Mouse (Mus musculus) gastrocnemius, adult 2 months (tissue): ENCODE data around the gene Gm5039. TPM values are rescaled to one million over a fixed set of nuclear protein-coding genes. Genes with fewer than 3 reads are reported as not detected.
A peak's percentile ranks its signal among the peaks of the same experiment; 100 is the strongest.
"Not testable (repeated sequence)": the region's sequence is repeated elsewhere in the genome, so short reads cannot be mapped to it uniquely, and the experiment has no call there.

Source experiments
- DNase-seq: peaks from one replicate; pipeline ENCODE4 v3.0.0; 2022
- H3K27ac ChIP-seq: fragments of 200-600 bp; 2 replicates; pipeline ENCODE4 v1.8.1; 2022; ENCODE audit warnings: mild to moderate bottlenecking
- H3K4me3 ChIP-seq: fragments of 200-600 bp; 2 replicates; pipeline ENCODE4 v1.8.1; 2022; ENCODE audit warnings: mild to moderate bottlenecking, moderate library complexity
- CTCF ChIP-seq: fragments of 200-600 bp; IDR thresholded peaks from 2 replicates; pipeline ENCODE4 v1.8.1; 2022; ENCODE audit warnings: antibody characterized with exemption, mild to moderate bottlenecking, moderate library complexity
- intact Hi-C: fragments of 180-260 bp; cut with DNase I; formaldehyde crosslinking; loops from one replicate; pipeline ENCODE4 v1.15.1; 2025
- long read RNA-seq, 2 experiments: library from polyadenylated mRNA; stranded (forward); transcript quantifications; one replicate each; pipeline ENCODE4 v2.0.0; 2021
- total RNA-seq, 2 experiments: library from RNA; stranded (reverse); gene quantifications; 2 replicates each; pipeline ENCODE4 v1.2.3; 2021

Gm5039 gene
- total RNA-seq = not detected
- long read RNA-seq, experiment 1 = 0 reads
- long read RNA-seq, experiment 2 = 0 reads

- DNase-seq, intact Hi-C loops: not testable (repeated sequence)
These were observed at the start of gene Gm5039 for GRCm38 (mm10) chr12:88323926-88324325. Gm5039 (minus strand) TSS chr12:88324026.

GRCm38 (mm10) chr12:88372018-88372417, 48.2 kb upstream of the Gm5039 start:
- intact Hi-C loops = no loop called here
- no peak overlapping the region for H3K27ac ChIP-seq
- no peak for TF ChIP-seq CTCF
- no peak for DNase-seq
- H3K4me3 ChIP-seq = no peak overlapping the region

More at GRCm38 (mm10) chr12:88323926-88324325, at the start of gene Gm5039:
- H3K27ac ChIP-seq, H3K4me3 ChIP-seq: not testable (repeated sequence)

- H3K4me3 ChIP-seq, DNase-seq, intact Hi-C loops, H3K27ac ChIP-seq: not testable (repeated sequence)
These were observed 46.5 kb upstream of the Gm5039 start for GRCm38 (mm10) chr12:88370321-88370720.

- intact Hi-C loops, DNase-seq, H3K4me3 ChIP-seq, H3K27ac ChIP-seq: not testable (repeated sequence)
These were observed 45.9 kb upstream of the Gm5039 start for GRCm38 (mm10) chr12:88369690-88370089.

- DNase-seq = no peak
- intact Hi-C loops = no loop called here
- TF ChIP-seq CTCF = no peak
- H3K27ac ChIP-seq = no peak overlapping the region
- no peak overlapping the region for H3K4me3 ChIP-seq
These were observed 44.8 kb upstream of the Gm5039 start for GRCm38 (mm10) chr12:88368618-88369017.

GRCm38 (mm10) chr12:88367673-88368072, 43.8 kb upstream of the Gm5039 start:
- Histone ChIP-seq H3K27ac (no peak overlapping the region), H3K4me3 (no peak overlapping the region)
- TF ChIP-seq CTCF = no peak
- no peak for DNase-seq
- intact Hi-C loops = no loop called here

- intact Hi-C loops = no loop called here
- H3K4me3 ChIP-seq = peak overlapping the region; percentile 96
- DNase-seq = no peak
- peak overlapping the region; percentile 96 for H3K27ac ChIP-seq
- TF ChIP-seq CTCF = no peak
These were observed 37.3 kb upstream of the Gm5039 start for GRCm38 (mm10) chr12:88361120-88361445.

GRCm38 (mm10) chr12:88360441-88361119, 36.8 kb upstream of the Gm5039 start, which contains the start of gene Adck1:
Adck1 (plus strand) TSS chr12:88360554.
- Histone ChIP-seq H3K4me3 (peak within 1 kb of the TSS; percentile 96), H3K27ac (peak within 1 kb of the TSS; percentile 96)
- intact Hi-C loops = no loop called here
- TF ChIP-seq CTCF = no peak
- peak; percentile 95 for DNase-seq

- intact Hi-C loops = no loop called here
- Histone ChIP-seq H3K4me3 (peak overlapping the region; percentile 38), H3K27ac (no peak overlapping the region)
- DNase-seq = no peak
- no peak for TF ChIP-seq CTCF
These were observed 30.4 kb upstream of the Gm5039 start for GRCm38 (mm10) chr12:88354182-88354702.

- H3K27ac ChIP-seq, H3K4me3 ChIP-seq, intact Hi-C loops, DNase-seq: not testable (repeated sequence)
These were observed 17.5 kb upstream of the Gm5039 start for GRCm38 (mm10) chr12:88341286-88341685.

- H3K27ac ChIP-seq, DNase-seq, H3K4me3 ChIP-seq, intact Hi-C loops: not testable (repeated sequence)
These were observed 13.0 kb upstream of the Gm5039 start for GRCm38 (mm10) chr12:88336662-88337413.

GRCm38 (mm10) chr12:88314556-88314955, 9.3 kb downstream of the Gm5039 start:
- intact Hi-C loops = no loop called here
- DNase-seq = no peak
- Histone ChIP-seq H3K4me3 (no peak overlapping the region), H3K27ac (no peak overlapping the region)
- TF ChIP-seq CTCF = no peak

GRCm38 (mm10) chr12:88297171-88297570, 26.7 kb downstream of the Gm5039 start:
- DNase-seq, H3K27ac ChIP-seq, intact Hi-C loops, H3K4me3 ChIP-seq: not testable (repeated sequence)

GRCm38 (mm10) chr12:88293082-88293481, 30.7 kb downstream of the Gm5039 start:
- H3K4me3 ChIP-seq, intact Hi-C loops, DNase-seq, H3K27ac ChIP-seq: not testable (repeated sequence)

GRCm38 (mm10) chr12:88285224-88285623, 38.6 kb downstream of the Gm5039 start:
- intact Hi-C loops, H3K27ac ChIP-seq, DNase-seq: not testable (repeated sequence)

GRCm38 (mm10) chr12:88274400-88274799, 49.4 kb downstream of the Gm5039 start, which contains the start of gene Gm5662:
Gm5662 (minus strand) TSS chr12:88274500.
- DNase-seq, intact Hi-C loops, H3K4me3 ChIP-seq, H3K27ac ChIP-seq: not testable (repeated sequence)

More at GRCm38 (mm10) chr12:88285224-88285623, 38.6 kb downstream of the Gm5039 start:
- not testable (repeated sequence) for H3K4me3 ChIP-seq
